Mouse (Mus musculus) urinary bladder, adult 2 months (tissue): ENCODE measurements at regions not wholly inside any gene's neighbourhood (a gene's known extent, or its start where the extent isn't known, plus 50 kb on each side); places are given as distances from the start of the nearest gene placed in this dataset.
"Not testable (repeated sequence)": the region's sequence is repeated elsewhere in the genome, so short reads cannot be mapped to it uniquely, and the experiment has no call there.

ENCODE experiments used
- DNase-seq: peaks from one replicate; pipeline ENCODE4 v3.0.0; 2022; ENCODE audit warnings: low spot score

DNA sequence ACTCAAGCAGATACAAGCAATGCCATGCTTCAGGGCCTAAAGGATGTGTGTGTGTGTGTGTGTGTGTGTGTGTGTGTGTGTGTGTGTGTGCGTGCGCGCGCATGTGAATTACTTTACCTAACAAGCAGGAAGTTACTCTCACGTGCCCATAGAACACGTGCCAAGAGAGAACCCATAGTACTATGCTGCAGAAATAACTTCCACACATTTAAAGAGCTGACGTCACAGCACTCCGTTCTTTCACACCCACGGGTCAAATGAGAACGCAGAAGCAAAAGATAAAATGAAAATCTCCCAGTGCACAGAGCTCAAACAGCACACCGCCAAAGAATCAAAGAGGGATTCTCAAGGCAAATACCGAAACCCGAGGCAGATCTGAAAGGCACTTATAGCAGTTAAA is 195.9 kb downstream of the Unc5cl start:
- DNase-seq, result no peak

DNA sequence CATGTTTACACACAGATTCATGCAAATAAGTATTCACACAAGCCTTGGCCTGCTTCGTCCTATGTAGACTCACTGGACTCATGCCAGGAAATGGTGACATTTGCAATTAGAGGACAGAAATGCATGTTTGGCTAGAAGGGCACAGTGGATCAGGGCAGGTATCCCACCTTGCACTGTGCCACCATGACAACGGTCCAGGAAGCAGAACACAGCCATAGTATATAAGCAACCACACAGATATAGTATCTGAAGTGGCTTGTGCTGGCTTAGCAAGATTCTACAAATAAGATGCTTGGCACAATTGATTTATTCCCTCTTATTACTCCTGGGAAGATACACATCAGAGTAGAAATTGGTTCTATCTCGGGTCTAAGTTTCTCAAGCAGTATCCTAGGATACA is 218.0 kb downstream of the Unc5cl start:
- DNase-seq, result no peak

GRCm38 (mm10) chr17:48678216-48678832 is 223.6 kb downstream of the Unc5cl start:
- DNase-seq, result no peak

GRCm38 (mm10) chr17:48680331-48680730 is 225.6 kb downstream of the Unc5cl start:
- no peak for DNase-seq

DNA sequence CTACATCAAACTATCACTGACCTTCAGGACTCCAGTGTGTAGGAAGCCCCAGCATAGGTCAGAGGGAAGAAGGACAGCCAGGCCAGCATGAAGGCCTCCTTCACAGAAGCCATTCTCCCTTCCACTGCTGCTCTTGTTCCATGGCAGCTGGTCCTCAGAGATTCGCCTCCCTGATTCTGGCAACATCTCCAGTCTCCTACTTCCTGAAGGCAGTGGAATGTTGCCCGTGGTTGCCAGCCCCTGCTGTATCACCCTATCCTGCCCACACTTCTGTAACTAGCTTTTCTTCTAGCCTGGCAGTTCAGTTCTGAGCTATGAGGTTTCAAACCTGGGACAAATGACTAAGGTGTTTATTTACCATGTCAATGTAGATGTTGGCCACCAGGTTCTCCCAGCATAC is 234.2 kb downstream of the Unc5cl start:
- DNase-seq, result no peak

GRCm38 (mm10) chr17:48698456-48698855 is 233.7 kb upstream of the Lrfn2 start:
- no peak for DNase-seq

DNA sequence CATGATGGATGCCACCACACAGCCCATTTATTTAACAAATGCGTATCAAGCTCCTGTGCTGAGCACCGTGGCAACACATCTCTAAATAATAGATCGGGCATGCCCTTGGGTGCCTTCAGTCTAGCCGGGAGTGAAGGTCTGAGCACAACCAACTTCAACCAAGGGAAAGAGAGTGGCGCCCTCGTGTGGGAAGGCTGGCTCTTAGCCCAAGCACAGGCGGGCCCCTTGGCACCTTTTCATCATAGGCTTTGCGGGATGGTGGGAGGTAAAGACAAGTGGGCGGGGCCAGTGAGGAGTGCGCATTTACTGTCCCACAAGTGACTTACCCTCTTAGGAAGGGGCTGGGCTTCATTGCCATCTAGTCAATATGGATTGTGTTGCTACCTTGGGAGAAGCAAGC is 231.6 kb upstream of the Lrfn2 start:
- DNase-seq, result no peak

- DNase-seq, result no peak
Observed at GRCm38 (mm10) chr17:48720506-48720905, 211.7 kb upstream of the Lrfn2 start.

DNA sequence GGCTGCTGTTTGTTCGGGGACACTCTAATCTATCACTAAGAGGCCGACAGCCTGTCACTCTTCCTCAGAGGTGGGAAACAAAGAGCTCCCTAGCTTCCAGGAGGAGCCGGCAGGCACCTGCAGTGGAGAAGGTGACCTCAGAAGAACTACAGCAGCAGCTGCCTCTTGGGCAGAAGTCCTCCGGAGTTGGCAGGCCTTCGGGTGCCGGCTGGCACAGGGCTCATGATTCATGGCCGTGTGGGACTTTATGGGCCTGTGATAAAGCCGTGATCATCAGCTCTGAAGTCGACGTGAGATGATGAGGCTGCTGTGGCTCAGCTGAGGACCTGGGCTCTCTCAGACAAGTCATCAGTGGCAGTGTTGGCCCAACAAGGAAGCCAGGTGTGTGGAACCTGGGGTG is 208.9 kb upstream of the Lrfn2 start:
- DNase-seq, result no peak

DNA sequence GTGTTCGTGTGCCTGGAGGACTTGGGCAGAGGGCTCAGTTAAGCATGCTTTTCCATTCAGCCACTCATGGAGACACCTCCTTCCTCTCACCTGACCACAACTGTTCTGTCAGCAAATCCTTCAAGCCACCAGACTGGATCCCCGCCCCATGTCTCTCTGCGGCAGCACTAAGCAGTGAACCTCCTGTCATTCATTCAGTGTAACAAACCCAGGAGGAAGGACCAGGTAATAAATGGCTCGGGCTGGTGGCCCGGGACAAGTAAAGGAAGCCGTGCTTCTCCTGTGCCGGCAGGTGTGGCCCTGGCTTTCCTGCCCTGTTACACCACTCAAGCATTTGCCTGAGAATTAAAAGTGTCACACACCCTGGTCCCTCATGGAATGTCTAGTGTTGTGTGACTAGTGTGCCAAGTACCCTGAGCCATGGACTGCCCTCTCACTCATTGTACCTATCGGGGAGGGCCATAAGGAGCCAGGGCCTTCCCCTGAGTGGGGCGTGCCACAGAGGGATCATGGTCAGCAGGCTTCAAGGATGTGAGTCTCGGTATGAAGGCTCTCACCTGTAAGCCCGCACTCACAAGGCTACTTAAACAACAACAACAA is 207.6 kb upstream of the Lrfn2 start:
- no peak for DNase-seq

- no peak for DNase-seq
Observed at GRCm38 (mm10) chr17:48726460-48726859, 205.7 kb upstream of the Lrfn2 start.

GRCm38 (mm10) chr17:48733801-48734200 is 198.4 kb upstream of the Lrfn2 start:
- DNase-seq, result no peak

- DNase-seq, result not testable (repeated sequence)
Observed at GRCm38 (mm10) chr17:48737181-48737580, 195.0 kb upstream of the Lrfn2 start.

- DNase-seq, result no peak
Observed at GRCm38 (mm10) chr17:48738708-48739107, 193.5 kb upstream of the Lrfn2 start.

DNA sequence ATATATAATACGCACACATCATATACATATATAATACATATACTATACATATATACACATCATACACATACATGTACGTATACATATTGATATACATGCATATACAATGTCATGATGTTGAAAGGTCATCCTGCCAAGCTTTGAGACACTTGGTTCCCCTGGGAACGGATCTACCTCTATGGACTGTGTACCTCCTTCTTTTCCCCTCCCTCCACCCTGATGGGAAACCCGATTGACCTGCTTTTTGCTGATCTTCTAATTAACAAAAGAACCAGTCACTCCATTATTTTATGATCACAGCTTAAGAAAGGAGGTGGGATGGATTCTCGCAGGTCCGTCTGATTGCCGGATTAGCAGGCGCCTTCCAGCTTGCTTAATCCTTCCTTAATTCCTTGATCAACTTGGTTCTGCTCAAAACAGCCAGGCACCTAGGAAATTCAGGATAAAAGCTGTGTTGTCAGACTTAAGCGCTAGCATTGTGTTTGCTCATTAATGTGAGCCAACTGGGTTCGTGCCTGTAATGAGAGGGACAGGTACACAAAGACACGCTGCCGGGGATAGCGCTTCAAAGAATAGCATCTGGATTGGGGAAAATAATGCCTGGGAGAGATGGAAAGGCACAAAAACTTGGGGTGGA is 189.3 kb upstream of the Lrfn2 start:
- no peak for DNase-seq

DNA sequence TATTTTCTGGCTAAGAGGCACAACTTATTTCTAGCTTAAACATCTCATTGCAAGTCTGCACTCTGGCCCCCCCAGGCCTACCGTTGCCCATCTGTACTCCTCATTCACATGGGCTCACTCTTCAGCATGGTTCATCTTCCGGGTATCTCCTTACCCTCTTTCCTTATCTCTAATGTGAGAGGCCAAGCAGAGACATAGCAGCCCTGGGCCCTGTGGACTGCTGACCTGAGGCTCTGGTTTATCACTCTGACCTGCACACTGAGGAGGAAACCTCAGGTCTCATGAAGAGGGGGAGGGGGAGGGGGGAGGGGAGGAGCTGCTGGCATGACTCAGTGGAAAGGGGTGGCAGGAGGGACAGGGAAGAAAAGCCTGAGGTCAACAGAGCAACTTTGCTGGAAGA is 162.1 kb upstream of the Lrfn2 start:
- no peak for DNase-seq

DNA sequence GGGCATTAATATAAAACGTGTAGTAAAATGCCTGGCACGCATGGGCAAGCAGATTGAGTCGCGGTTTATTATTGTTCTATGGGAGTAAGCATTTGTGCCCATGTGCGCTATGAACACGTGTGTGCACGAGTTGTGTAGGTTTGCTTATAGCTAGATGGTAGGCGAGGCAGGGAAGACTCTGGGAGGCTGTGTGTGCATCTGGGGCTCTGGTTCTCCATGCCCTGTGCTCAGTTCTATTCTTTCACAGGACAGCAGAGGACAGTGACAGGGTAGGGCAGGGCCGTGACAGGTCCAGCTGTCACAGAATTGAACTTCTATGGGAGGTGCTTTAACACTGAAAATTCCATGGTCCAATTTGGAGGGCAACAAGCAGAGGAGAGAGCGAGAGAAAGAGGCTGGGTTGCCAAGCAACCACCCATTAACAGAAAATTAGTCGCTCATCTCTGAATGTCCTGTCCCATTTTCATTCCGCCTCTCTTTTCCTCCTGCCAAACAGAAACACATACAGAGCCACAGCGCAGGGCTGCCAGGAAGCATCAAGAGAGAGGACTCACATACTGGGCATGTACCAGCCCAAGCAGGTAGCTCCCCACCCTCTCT is 160.4 kb upstream of the Lrfn2 start:
- no peak for DNase-seq

GRCm38 (mm10) chr17:48774172-48774890 is 157.8 kb upstream of the Lrfn2 start:
- DNase-seq, result no peak

DNA sequence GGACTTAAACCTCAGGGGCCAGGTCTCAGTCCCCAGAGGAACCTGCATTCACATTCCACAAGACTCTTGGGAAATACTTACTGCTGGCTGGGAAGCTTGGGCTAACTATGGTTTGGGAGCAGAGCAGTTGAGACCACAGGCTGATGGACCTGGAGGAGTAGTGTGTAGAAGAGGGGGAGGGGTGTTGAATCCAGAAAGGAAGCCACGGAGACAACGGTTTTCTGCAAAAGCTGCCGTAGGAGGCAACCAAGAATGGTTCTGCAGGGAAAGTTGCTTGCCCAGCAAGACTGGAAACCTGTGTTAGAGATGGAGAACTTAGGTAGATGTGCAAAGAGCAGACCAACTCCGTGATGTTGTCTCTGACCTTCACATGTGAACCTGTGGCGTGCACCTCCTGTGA is 156.7 kb upstream of the Lrfn2 start:
- DNase-seq, result no peak

DNA sequence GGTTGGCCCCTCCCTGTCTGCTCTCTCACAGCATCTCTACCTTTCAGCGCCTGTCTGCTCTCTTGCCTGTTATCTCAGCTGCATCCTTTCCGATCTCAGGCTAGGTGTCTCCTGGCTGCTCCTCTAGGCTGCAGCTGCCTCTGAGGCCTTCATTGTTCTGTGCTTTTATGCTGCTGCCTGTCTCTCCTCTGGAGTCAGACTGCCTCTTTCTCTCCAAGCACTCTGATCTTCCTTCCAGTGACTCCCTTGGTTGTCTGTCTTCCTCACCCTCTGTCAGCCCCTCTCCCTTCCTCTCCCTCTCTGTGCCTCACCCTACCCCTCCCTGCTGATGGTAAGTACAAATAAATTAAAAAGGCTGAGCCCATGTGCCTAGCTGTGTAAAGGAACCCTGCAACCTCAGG is 155.7 kb upstream of the Lrfn2 start:
- DNase-seq, result no peak

DNA sequence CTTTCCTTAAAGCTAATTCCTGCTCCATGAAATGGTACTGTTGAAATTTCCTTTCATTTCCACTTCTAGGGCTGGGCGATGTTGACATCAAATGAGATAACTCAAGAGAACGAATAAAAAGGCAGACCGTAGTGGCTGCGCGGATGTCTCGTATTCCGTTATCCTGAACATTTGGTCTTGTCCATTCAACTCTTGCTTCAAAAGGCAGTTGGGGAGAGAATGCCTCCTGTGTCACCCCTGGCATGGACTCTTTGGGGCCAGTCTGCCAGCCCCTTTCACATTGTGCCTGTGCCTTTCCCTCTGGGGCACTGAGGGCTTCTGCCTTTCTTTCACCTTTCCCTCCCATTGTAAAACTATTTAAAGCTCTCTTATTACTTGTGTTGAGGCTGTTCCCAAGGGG is 152.0 kb upstream of the Lrfn2 start:
- DNase-seq, result no peak

GRCm38 (mm10) chr17:48784417-48784816 is 147.8 kb upstream of the Lrfn2 start:
- no peak for DNase-seq

DNA sequence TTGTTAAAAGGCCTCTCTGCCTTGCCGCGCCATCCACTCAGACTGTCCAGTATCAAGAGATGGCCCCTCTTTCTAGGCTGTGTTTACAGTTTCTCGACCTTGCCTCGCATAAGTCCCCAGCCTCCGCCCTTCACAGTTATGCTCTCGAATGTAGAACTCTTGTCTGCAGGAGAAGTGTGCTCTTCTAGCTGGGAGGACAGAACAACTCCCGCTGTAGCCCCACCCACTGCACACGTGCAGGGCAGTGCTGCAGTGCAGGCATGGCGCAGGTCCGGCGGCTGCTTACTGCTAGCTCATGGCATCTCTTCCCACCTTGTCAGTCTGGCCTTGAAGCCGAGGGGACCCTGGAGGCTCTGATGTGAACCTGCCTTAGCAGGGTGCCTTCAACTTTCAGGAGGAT is 145.7 kb upstream of the Lrfn2 start:
- DNase-seq, result no peak
